In genomic region chrX:101285534-101285933, GRCm38 (mm10) we compare ENCODE assay signal across 10 mouse cellular contexts. TPM values are rescaled to one million over a fixed set of nuclear protein-coding genes. Genes with fewer than 3 reads are reported as not detected.
DNase-seq lines count a peak whose midpoint lies in the region; ATAC-seq and TF ChIP-seq lines count a peak whose summit lies in the region.
"Had no signal": no experiment of that assay in that cellular context is flagged by ENCODE, and none has a peak within 500 bp of the region (broad histone marks: within the 10 kb centered on the region; RNA-seq: fewer than 3 reads in every experiment).

No protein-coding gene starts in this region.

- no peak overlapping the region for H3K4me2 ChIP-seq in forebrain, embryonic 16.5 days (ENCODE audit: low read length)
- H3K4me2 ChIP-seq in kidney, postnatal 0 days (ENCODE audit: low read length): no peak overlapping the region

- H3K4me3 ChIP-seq in forebrain, embryonic 16.5 days (replicated peaks; ENCODE audit: low read length): no peak overlapping the region
- no peak overlapping the region for H3K4me3 ChIP-seq in kidney, postnatal 0 days (replicated peaks; ENCODE audit: low read depth, low read length)

- 30% methylated on average over 6 of the region's 6 CpGs for WGBS in forebrain, embryonic 16.5 days
- 31% methylated on average over 6 of the region's 6 CpGs for WGBS in kidney, postnatal 0 days

- no peaks in the 10 kb centered on the region for H3K9me3 ChIP-seq in forebrain, embryonic 16.5 days (ENCODE audit: control insufficient read depth, low read length)
- no peaks in the 10 kb centered on the region for H3K9me3 ChIP-seq in kidney, postnatal 0 days (replicated peaks; ENCODE audit: low read length)

- peak; percentile 48 for DNase-seq in gastrocnemius, postnatal 10 days
- DNase-seq in gastrocnemius, adult 8-10 months (ENCODE audit: low spot score in 2 of 2): no peak
- peak; percentile 54 to 63 for DNase-seq in CD8-positive naive resting alpha-beta T cell, adult 2 months (ENCODE audit: low read depth in 2 of 2, low spot score in 2 of 2)
- peak; percentile 55 for DNase-seq in c-Kit-negative CD71-positive TER-119-positive erythroid progenitor cells, embryonic 14.5 days (ENCODE audit: low read depth, low spot score)
- peak; percentile 63 for DNase-seq in kidney, postnatal 0 days (ENCODE audit: low spot score)
- DNase-seq in lung, postnatal 14 days: peak; percentile 69
- DNase-seq in spleen, adult 18-20 months: peak; percentile 36 to 62

- H3K4me1 ChIP-seq in forebrain, embryonic 16.5 days (replicated peaks; ENCODE audit: control insufficient read depth, insufficient read depth, low read length): no peaks in the 10 kb centered on the region
- no peaks in the 10 kb centered on the region for H3K4me1 ChIP-seq in kidney, postnatal 0 days (replicated peaks; ENCODE audit: insufficient read depth, low read length)

- peak; percentile 84 for TF ChIP-seq CTCF in kidney, postnatal 0 days (IDR thresholded peaks at IDR 0.05; ENCODE audit: low read depth)

- no peaks in the 10 kb centered on the region for H3K27me3 ChIP-seq in forebrain, embryonic 16.5 days (replicated peaks; ENCODE audit: control insufficient read depth, insufficient read depth, low read length)
- no peaks in the 10 kb centered on the region for H3K27me3 ChIP-seq in kidney, postnatal 0 days (ENCODE audit: insufficient read depth, low read length)

- peak; percentile 31 for ATAC-seq in forebrain, embryonic 16.5 days
- no peak for ATAC-seq in kidney, postnatal 0 days (replicated peaks; ENCODE audit: low FRiP score, low read depth)

- H3K36me3 ChIP-seq in forebrain, embryonic 16.5 days (ENCODE audit: control insufficient read depth, insufficient read depth): peaks cover 7% of the 10 kb centered on the region; the same call in 1 of the 2 replicates
- H3K36me3 ChIP-seq in kidney, postnatal 0 days (ENCODE audit: insufficient read depth, low read length): peaks cover 10% of the 10 kb centered on the region; the same call in 1 of the 2 replicates

- no peak overlapping the region for H3K9ac ChIP-seq in forebrain, embryonic 16.5 days (replicated peaks; ENCODE audit: low read depth, low read length)
- no peak overlapping the region for H3K9ac ChIP-seq in kidney, postnatal 0 days (ENCODE audit: low read depth, low read length)

- H3K27ac ChIP-seq in forebrain, embryonic 16.5 days (ENCODE audit: low read length): no peak overlapping the region
- no peak overlapping the region for H3K27ac ChIP-seq in kidney, postnatal 0 days
- H3K27ac ChIP-seq: macrophage had no signal

RNA-seq across cellular contexts. Expression of gene Med12, which starts 11.7 kb away (rescaled TPM):
- total RNA-seq in gastrocnemius, postnatal 10 days (2021): 10 to 100 TPM; 25.6 to 28.8 TPM
- 10 to 100 TPM; 12.0 to 19.1 (median 14.3) TPM for total RNA-seq in gastrocnemius, adult 8-10 months (2022)
- 22.9 and 26.9 TPM in 2 replicates for polyA plus RNA-seq in forebrain, embryonic 16.5 days (2015; fragmentation: Nextera tagmentation; extraction: Ambion mirVana)
- polyA plus RNA-seq in kidney, postnatal 0 days (2015; fragmentation: Nextera tagmentation; extraction: Ambion mirVana): 19.8 and 21.1 TPM in 2 replicates

RNA-seq across cellular contexts. Expression of gene Nlgn3, which starts 13.4 kb away (rescaled TPM):
- total RNA-seq in gastrocnemius, postnatal 10 days (2021): 1 to 10 TPM; 1.4 to 1.6 TPM
- total RNA-seq in gastrocnemius, adult 8-10 months (2022): under 1 TPM in 2 of 4 experiments, not detected in 2; 0.03 to 0.18 TPM
- polyA plus RNA-seq in forebrain, embryonic 16.5 days (2015; fragmentation: Nextera tagmentation; extraction: Ambion mirVana): 65.5 and 72.3 TPM in 2 replicates
- 1.7 and 2.8 TPM in 2 replicates for polyA plus RNA-seq in kidney, postnatal 0 days (2015; fragmentation: Nextera tagmentation; extraction: Ambion mirVana)
- polyA plus RNA-seq: macrophage had no signal

RNA-seq across cellular contexts. Expression of gene Gm20489, which starts 16.7 kb away (rescaled TPM):
- total RNA-seq in gastrocnemius, postnatal 10 days (2021): not detected
- not detected for total RNA-seq in gastrocnemius, adult 8-10 months (2022)
- polyA plus RNA-seq in forebrain, embryonic 16.5 days (2015; fragmentation: Nextera tagmentation; extraction: Ambion mirVana): not detected in 2 replicates
- not detected in 2 replicates for polyA plus RNA-seq in kidney, postnatal 0 days (2015; fragmentation: Nextera tagmentation; extraction: Ambion mirVana)
- total RNA-seq: adrenal gland, postnatal 4 days had no signal
- polyA plus RNA-seq: macrophage had no signal

RNA-seq across cellular contexts. Expression of gene Il2rg, which starts 17.5 kb away (rescaled TPM):
- total RNA-seq in gastrocnemius, postnatal 10 days (2021): 1 to 10 TPM; 5.5 to 7.9 TPM
- total RNA-seq in gastrocnemius, adult 8-10 months (2022): 1 to 10 TPM in 2 of 4 experiments, under 1 TPM in 2; 0.87 to 1.4 (median 1.0) TPM
- polyA plus RNA-seq in forebrain, embryonic 16.5 days (2015; fragmentation: Nextera tagmentation; extraction: Ambion mirVana): 4.4 and 6.2 TPM in 2 replicates
- polyA plus RNA-seq in kidney, postnatal 0 days (2015; fragmentation: Nextera tagmentation; extraction: Ambion mirVana): 18.7 and 20.0 TPM in 2 replicates

RNA-seq across cellular contexts. Expression of gene Gm614, which starts 21.7 kb away (rescaled TPM):
- total RNA-seq in gastrocnemius, postnatal 10 days (2021): under 1 TPM in 1 of 2 experiments, not detected in 1; 0.50 TPM
- not detected for total RNA-seq in gastrocnemius, adult 8-10 months (2022)
- polyA plus RNA-seq in forebrain, embryonic 16.5 days (2015; fragmentation: Nextera tagmentation; extraction: Ambion mirVana): not detected in 2 replicates
- not detected in 2 replicates for polyA plus RNA-seq in kidney, postnatal 0 days (2015; fragmentation: Nextera tagmentation; extraction: Ambion mirVana)

Comparison
In these comparisons a context has a peak if more than half of its experiments do, and no peak if none do; other contexts are left out.
1. DNase-seq: peak in gastrocnemius, postnatal 10 days (single experiment), CD8-positive naive resting alpha-beta T cell, adult 2 months (2 of 2), c-Kit-negative CD71-positive TER-119-positive erythroid progenitor cells, embryonic 14.5 days (single experiment), kidney, postnatal 0 days (single experiment), lung, postnatal 14 days (single experiment) and spleen, adult 18-20 months (2 of 2); none in gastrocnemius, adult 8-10 months (0 of 2).